ENCODE assay signal across 10 mouse cellular contexts in genomic region chr1:172188891-172189290, GRCm38 (mm10). TPM values are rescaled to one million over a fixed set of nuclear protein-coding genes. Genes with fewer than 3 reads are reported as not detected.
DNase-seq lines count a peak whose midpoint lies in the region; TF ChIP-seq lines count a peak whose summit lies in the region.
"Had no signal": no experiment of that assay in that cellular context is flagged by ENCODE, and none has a peak within 500 bp of the region (broad histone marks: within the 10 kb centered on the region; RNA-seq: fewer than 3 reads in every experiment).

No protein-coding gene starts in this region.

- H3K4me3 ChIP-seq in kidney, adult 2 months (ENCODE audit: insufficient read depth, low read depth, low read length) = no peak overlapping the region
- no peak overlapping the region for H3K4me3 ChIP-seq in C2C12 (ENCODE audit: insufficient read depth, poor library complexity, severe bottlenecking)
- H3K4me3 ChIP-seq in liver, adult 2 months (ENCODE audit: insufficient read depth, low read depth, low read length) = no peak overlapping the region
- H3K4me3 ChIP-seq: embryonic facial prominence, embryonic 13.5 days; liver, embryonic 15.5 days had no signal

- no peaks in the 10 kb centered on the region for H3K27me3 ChIP-seq in kidney, adult 2 months (replicated peaks; ENCODE audit: control insufficient read depth, insufficient read depth, low read length)
- H3K27me3 ChIP-seq in C2C12 (ENCODE audit: control insufficient read depth, insufficient read depth, insufficient read length) = no peaks in the 10 kb centered on the region
- no peaks in the 10 kb centered on the region for H3K27me3 ChIP-seq in liver, adult 2 months (ENCODE audit: control insufficient read depth, insufficient read depth, low read length)
- H3K27me3 ChIP-seq: embryonic facial prominence, embryonic 13.5 days; liver, embryonic 15.5 days had no signal

- no peak for TF ChIP-seq POLR2A in kidney, adult 2 months (IDR thresholded peaks at IDR 0.05; ENCODE audit: low read depth, low read length)
- TF ChIP-seq POLR2A in liver, adult 2 months (IDR thresholded peaks at IDR 0.05; ENCODE audit: extremely low read depth, insufficient read depth, low read length) = no peak

- no peak overlapping the region for H3K27ac ChIP-seq in kidney, adult 2 months (ENCODE audit: insufficient read depth, low read depth, low read length)
- no peak overlapping the region for H3K27ac ChIP-seq in liver, adult 2 months (replicated peaks; ENCODE audit: insufficient read depth, low read depth, low read length)
- H3K27ac ChIP-seq: embryonic facial prominence, embryonic 13.5 days; liver, embryonic 15.5 days had no signal

- peak; percentile 67 for TF ChIP-seq CTCF in kidney, adult 2 months (conservative IDR thresholded peaks at IDR 0.05; ENCODE audit: insufficient read depth, insufficient read length, low read depth, low read length)
- peak; percentile 13 for TF ChIP-seq CTCF in C2C12 (IDR thresholded peaks at IDR 0.05; ENCODE audit: control insufficient read depth, insufficient read depth, insufficient read length)
- TF ChIP-seq CTCF in liver, adult 2 months (IDR thresholded peaks at IDR 0.05; ENCODE audit: low read depth, low read length) = peak; percentile 76

- no peak for DNase-seq in kidney, adult 2 months
- DNase-seq in kidney, adult 18-20 months = no peak
- DNase-seq in MN1 (ENCODE audit: low spot score) = peak; percentile 44
- DNase-seq in liver, adult 2 months (ENCODE audit: extremely low read depth, low read depth, low spot score) = no peak
- DNase-seq in spleen, adult 18-20 months = no peak
- DNase-seq in urinary bladder, adult 2 months (ENCODE audit: low spot score) = no peak
- DNase-seq in layer of hippocampus, adult 18-20 months (ENCODE audit: low spot score in 2 of 2) = no peak

- H3K4me1 ChIP-seq in kidney, adult 2 months (ENCODE audit: control insufficient read depth, insufficient read depth, low read length) = no peaks in the 10 kb centered on the region
- H3K4me1 ChIP-seq in liver, adult 2 months (ENCODE audit: control insufficient read depth, insufficient read depth, low read length) = no peaks in the 10 kb centered on the region
- H3K4me1 ChIP-seq: embryonic facial prominence, embryonic 13.5 days; liver, embryonic 15.5 days had no signal

- H3K79me2 ChIP-seq in C2C12 (ENCODE audit: control insufficient read depth, insufficient read depth) = no peaks in the 10 kb centered on the region
- H3K79me2 ChIP-seq in liver, adult 2 months (ENCODE audit: control insufficient read depth, insufficient read depth, low read length) = no peaks in the 10 kb centered on the region; the same call in 1 of the 2 replicates

- no peaks in the 10 kb centered on the region for H3K79me3 ChIP-seq in C2C12 (ENCODE audit: low read depth)

- WGBS in kidney, adult 2 months = 61% methylated on average over 4 of the region's 4 CpGs
- WGBS in liver, adult 2 months = 62% methylated on average over 4 of the region's 4 CpGs

- peaks cover 11% of the 10 kb centered on the region for H3K36me3 ChIP-seq in kidney, adult 2 months (ENCODE audit: control insufficient read depth, insufficient read depth, low read length)
- H3K36me3 ChIP-seq in C2C12 (ENCODE audit: control insufficient read depth, insufficient read depth) = peaks cover 78% of the 10 kb centered on the region
- peaks cover 74% of the 10 kb centered on the region for H3K36me3 ChIP-seq in liver, adult 2 months (ENCODE audit: control insufficient read depth, insufficient read depth, low read length)

- H3K9ac ChIP-seq in liver, adult 2 months (ENCODE audit: low read depth, low read length) = no peak overlapping the region
- H3K9ac ChIP-seq: embryonic facial prominence, embryonic 13.5 days; liver, embryonic 15.5 days had no signal

- no peak overlapping the region for H3ac ChIP-seq in C2C12 (ENCODE audit: control insufficient read depth, insufficient read length, low read depth)

TF ChIP-seq in C2C12, 6 proteins besides CTCF, POLR2A, EP300 and RAD21:
- TF ChIP-seq MYOD1 (IDR thresholded peaks at IDR 0.05; ENCODE audit: control insufficient read depth, insufficient read length, low read depth) = no peak
- no peak for TF ChIP-seq MYOG (IDR thresholded peaks at IDR 0.05; ENCODE audit: control insufficient read depth, extremely low read depth, insufficient read length)
- TF ChIP-seq CEBPB (IDR thresholded peaks at IDR 0.05; ENCODE audit: low read depth) = no peak
- no peak for TF ChIP-seq USF1 (IDR thresholded peaks at IDR 0.05; ENCODE audit: low read depth)
- no peak for TF ChIP-seq MAX (IDR thresholded peaks at IDR 0.05)
- TF ChIP-seq FOSL1 (IDR thresholded peaks at IDR 0.05; ENCODE audit: insufficient read depth, low read length, poor library complexity, severe bottlenecking) = no peak

RNA-seq across cellular contexts. Expression of gene Pea15a, which starts 17.7 kb away (rescaled TPM):
- 52.1 and 58.7 TPM in 2 replicates for polyA plus RNA-seq in kidney, adult 2 months (2012; rRNA removed)
- 125 TPM for polyA plus RNA-seq in C2C12 (2012; fragmentation: generic; extraction: Trizol)
- total RNA-seq in liver, adult 2 months (2014; rRNA removed) = 9.4 and 13.1 TPM in 2 replicates
- polyA plus RNA-seq in liver, adult 2 months (2012; rRNA removed) = 8.4 and 10.2 TPM in 2 replicates
- polyA plus RNA-seq in urinary bladder, adult 2 months (2012; rRNA removed) = 165 and 166 TPM in 2 replicates
- total RNA-seq in layer of hippocampus, adult 18-20 months (2021) = 100 to 1,000 TPM; 445 to 478 TPM

RNA-seq across cellular contexts. Expression of gene Casq1, which starts 30.8 kb away (rescaled TPM):
- polyA plus RNA-seq in kidney, adult 2 months (2012; rRNA removed) = 0.29 and 27.1 TPM in 2 replicates
- polyA plus RNA-seq in C2C12 (2012; fragmentation: generic; extraction: Trizol) = 0.12 TPM
- total RNA-seq in liver, adult 2 months (2014; rRNA removed) = 0.07 and 0.74 TPM in 2 replicates
- polyA plus RNA-seq in liver, adult 2 months (2012; rRNA removed) = 0.16 and 0.21 TPM in 2 replicates
- 3.2 and 3.3 TPM in 2 replicates for polyA plus RNA-seq in urinary bladder, adult 2 months (2012; rRNA removed)
- under 1 TPM; 0.54 to 0.71 TPM for total RNA-seq in layer of hippocampus, adult 18-20 months (2021)

RNA-seq across cellular contexts. Expression of gene Dcaf8, which starts 41.0 kb away (rescaled TPM):
- 93.4 and 95.1 TPM in 2 replicates for polyA plus RNA-seq in kidney, adult 2 months (2012; rRNA removed)
- polyA plus RNA-seq in C2C12 (2012; fragmentation: generic; extraction: Trizol) = 37.6 TPM
- 92.7 and 95.6 TPM in 2 replicates for total RNA-seq in liver, adult 2 months (2014; rRNA removed)
- 48.5 and 54.1 TPM in 2 replicates for polyA plus RNA-seq in liver, adult 2 months (2012; rRNA removed)
- 115 and 118 TPM in 2 replicates for polyA plus RNA-seq in urinary bladder, adult 2 months (2012; rRNA removed)
- 100 to 1,000 TPM; 111 to 115 TPM for total RNA-seq in layer of hippocampus, adult 18-20 months (2021)

Comparison
In these comparisons a context has a peak if more than half of its experiments do, and no peak if none do; other contexts are left out.
1. CTCF ChIP-seq: peak in every context shown above with its lines; median percentile 76 in liver, adult 2 months; 67 in kidney, adult 2 months; 13 in C2C12.